Mouse (Mus musculus) ovary, postnatal 10 days (tissue): ENCODE measurements around the gene Mical3.

Source experiments
- DNase-seq: peaks from one replicate; pipeline ENCODE4 v3.0.0; 2022; ENCODE audit warnings: low spot score

The Mical3 gene

DNA sequence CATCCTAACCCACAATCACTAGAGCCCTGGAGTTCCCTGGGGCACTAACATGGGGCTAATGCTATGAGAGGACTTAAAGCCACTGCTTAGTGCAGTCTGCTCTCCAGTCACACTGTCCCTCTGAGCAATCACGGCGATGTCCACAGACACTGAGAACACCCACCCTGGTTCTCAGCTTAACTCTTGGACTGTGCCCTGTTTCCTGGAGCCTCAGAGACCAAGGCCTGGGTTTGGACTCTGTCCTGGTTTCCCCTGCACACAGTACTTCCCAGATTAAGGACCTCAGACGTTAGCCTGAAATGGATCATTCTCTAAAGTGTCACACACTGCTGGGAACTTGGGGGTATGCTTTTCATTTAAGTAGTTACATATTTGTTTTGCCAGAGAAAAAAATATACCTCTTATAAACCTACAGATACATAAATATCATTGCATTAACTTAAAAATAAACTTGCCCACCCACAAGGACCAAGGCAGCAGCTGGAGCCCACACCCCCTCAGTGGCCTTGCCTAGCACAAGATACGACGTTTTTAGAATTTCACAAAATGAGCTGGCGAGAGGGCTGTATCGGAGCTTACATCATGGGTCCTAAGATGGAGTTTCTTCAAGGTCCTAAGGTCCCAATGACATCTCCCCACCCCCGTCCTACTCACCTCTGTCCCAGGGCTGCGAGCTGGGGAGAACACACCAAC lies 170.3 kb downstream of the Mical3 start:
- no peak for DNase-seq

DNA sequence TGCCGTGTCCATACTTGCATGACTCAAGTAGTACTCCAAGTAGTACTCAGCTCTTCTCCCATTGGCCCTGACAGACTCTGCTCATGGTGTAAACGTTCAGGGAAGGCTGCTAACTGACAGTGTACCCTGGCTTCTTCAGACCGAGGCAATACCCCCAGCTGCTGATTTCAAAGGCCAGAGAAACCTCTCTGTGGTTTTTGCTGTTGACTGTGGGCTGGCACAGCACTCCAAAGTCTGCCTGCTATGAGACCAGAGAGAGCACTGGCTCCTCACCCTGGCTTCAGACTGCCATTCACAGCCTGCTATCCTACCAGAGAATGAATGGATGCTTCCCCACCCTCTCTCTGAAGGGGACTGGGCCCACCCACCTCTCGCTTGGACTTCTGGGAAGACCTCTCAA lies 173.5 kb downstream of the Mical3 start:
- DNase-seq, result no peak

DNA sequence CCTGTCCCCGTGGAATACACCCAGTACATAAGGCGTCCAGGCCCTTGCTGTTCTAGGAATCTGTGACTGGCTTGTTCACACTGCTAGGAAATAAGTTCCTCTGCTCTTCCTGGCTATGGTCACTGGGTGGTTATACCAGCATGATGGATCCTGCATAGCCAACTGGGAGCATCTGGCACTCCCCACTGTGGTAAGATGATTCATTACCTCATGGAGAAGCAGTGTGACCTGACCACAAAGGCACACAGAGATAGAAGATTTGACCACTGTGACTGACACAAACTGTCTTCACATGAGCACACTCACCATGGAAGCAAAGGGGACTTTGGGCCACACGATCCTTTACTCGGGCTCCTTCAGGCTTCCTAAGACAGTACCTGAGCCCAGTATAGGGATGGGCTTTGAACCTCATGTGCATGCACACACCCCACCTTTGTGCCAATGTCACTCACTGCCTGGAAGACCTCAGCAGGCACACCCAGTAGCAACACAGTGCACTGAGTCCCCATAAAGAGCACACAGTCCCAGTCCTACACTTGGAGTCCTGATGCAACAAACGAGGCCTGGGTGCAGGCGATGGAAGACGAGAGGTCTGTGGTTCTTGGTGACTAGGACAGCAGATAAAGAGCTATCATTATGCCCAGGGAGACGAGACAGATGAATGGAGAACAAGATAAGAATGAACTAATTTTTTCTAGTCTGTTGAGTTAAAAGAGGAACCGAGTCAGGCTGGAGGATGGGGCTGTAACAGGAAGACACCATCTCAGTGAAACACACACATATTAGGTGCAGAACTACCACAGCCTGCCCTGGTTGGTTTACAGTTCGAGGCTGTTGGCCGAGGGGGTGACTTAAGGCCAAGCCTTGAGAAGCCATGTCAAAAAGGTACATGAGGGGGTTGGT lies 174.3 kb downstream of the Mical3 start:
- no peak for DNase-seq

DNA sequence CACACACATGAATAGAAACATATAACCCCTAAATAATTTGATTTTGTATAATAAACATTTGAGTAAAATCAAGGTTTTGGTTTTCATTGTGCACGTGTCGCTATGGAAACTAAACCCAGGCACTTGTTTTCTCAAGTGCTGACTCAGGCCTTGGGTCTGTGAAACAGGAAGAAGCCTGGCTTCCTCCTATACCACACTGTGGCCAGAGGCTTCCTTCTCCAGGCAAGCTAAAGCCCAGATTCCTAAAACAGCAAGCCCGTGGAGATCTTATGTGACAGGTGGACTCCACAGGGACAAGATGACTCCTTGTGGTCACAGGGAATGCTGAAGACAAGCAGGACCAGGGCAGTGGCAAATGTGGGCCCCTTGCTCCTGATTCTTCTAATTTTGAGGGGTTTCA lies 175.6 kb downstream of the Mical3 start:
- no peak for DNase-seq

DNA sequence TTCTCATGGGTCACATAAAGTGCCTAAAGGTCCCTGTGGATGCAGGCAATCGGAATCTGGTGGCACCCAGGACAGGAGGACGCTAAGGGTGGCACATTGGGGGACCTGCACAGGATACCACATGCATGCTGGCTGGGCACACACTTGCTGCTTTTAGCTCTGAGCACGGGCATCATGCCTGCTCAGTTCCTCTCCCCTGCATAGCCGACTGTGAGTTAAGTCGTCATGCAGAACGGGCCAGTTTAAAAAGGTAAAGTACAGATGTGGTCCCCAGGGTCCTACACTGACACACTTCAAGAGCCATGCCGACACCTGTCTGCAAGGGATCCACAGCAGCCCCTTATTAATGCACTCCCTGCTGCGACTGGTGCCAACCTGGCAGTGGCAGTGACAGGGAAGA lies 176.6 kb downstream of the Mical3 start:
- DNase-seq, result no peak

DNA sequence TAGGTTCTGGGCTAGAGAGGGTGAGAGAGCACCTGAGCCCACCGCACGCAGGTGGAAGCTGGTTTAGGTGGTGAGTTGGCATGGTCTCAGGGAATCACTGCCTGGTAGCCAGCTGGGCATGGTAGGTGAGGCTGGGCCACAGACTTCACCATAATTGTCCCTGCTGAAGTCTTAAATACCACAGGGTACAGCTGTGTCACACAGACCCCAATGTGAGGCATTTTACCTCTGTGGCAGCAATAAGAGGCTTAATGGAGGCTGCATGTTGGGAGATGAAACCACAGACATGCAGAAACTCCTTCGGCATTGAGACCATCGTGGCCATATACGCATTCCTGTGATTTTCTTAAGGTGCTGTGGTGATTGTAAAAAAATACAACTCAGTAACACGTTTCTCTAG lies 178.3 kb downstream of the Mical3 start:
- no peak for DNase-seq

DNA sequence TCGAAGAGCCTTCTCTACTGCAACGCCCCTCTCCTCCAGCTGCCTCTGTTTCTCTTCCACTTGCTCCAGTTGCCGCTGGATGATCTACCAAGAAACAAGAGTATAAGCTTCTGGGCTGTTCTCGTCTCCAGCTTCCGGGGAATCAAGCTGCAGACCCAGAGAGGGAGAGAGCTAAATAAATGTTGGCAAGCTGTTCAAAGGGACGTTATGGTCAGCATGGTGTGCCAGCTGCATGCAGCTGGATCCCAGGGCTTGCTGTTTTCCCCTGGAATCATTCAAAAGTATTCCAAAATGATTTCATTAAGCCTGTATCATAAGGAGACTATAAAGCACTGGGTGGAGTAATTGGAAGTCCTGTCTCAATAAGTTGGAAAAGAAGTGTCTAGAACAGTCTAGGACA lies 179.5 kb downstream of the Mical3 start:
- no peak for DNase-seq

DNA sequence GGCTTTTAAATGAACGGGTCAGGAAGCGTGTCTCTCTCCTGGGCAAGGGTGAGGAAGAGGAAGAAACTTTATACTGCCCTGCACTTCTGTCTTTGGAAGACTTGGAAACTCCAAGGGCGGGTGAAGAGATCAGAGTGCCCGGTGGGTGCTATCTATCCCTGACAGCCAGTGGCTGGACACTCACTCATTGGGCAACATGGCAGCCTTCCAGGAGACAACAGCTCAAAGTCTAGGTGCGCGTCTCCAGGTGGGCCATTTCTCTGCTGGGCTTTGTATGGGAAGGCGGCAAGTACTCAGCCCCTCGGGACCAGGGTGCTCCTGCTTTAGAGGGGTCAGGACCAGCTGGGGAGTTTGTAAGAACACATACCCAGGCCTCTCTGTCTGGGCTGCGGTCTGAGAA lies 185.3 kb downstream of the Mical3 start:
- no peak for DNase-seq

DNA sequence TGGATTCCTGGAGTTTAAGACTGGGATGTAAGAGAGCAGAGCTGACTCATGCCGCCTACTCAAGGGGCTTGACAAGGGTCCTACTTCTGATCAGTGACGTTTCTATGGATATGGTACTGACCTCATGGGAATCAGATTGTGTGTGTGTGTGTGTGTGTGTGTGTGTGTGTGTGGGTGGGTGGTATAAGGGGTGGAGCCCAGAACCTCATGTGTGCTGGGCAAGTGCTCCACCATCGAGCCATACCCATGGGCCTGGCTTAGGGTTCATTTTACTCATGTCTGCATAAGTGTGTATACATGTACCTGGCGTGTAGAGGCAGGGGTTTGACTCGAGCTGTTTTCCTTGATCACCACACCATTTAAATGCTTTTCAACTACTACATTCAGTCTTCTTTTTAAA lies 186.8 kb downstream of the Mical3 start:
- DNase-seq, result no peak

DNA sequence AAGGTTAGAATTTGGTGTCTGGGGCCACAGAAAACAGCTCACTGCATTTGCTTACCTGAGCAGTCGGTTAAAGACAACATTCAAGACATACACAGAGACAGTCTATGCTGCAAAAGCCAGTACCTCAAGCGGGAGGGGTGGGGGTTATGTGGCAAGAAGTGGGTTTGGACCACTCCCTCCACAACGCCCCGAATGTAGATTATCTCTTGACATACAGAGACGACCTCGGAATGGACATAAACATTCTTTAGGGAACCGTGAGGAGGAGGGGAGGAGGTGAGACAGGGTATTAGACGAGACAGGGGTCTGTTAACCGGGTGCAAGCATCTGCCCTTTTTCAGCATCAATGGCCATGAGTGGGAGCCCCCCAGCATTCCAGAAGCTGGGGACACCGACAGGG lies 187.2 kb downstream of the Mical3 start:
- no peak for DNase-seq

DNA sequence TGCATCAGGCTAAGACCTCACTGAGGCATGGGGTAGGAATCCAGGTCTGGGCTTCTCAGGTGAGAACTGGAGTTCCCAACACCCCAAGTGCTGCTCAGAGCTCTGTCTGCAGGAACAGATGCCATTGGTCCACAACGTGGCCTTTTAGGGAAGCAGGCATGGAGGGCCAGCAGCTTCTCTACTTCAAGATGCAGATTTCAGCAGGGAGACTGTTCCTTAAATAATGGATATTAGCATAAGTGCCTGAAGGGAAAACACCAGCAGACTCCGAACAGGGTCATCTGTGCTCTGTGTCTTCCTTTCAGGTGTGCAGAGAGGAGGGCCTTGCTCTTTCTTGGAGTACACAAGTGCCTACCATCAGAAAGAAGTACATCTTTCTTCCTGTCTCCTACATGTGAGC lies 187.7 kb downstream of the Mical3 start:
- no peak for DNase-seq

DNA sequence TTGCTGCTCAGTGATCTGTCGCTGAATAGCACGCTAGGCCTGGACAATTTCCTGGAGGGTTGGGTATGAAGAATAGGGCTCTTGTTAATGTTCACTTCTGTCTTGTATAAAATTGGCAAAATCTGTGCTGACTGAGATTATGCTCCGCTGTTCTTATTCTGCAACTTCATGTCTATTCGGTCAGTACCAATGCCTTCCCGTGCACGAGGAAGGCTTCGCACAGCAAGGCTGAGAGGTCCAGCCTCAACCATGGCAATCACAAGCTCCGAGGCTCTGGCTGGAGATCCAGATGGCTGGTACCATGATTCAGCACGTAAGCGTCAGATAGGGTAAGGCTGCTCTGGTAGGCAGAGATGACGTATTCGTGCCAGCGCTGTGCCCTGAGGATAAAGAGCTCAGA lies 189.2 kb downstream of the Mical3 start:
- DNase-seq, result no peak

DNA sequence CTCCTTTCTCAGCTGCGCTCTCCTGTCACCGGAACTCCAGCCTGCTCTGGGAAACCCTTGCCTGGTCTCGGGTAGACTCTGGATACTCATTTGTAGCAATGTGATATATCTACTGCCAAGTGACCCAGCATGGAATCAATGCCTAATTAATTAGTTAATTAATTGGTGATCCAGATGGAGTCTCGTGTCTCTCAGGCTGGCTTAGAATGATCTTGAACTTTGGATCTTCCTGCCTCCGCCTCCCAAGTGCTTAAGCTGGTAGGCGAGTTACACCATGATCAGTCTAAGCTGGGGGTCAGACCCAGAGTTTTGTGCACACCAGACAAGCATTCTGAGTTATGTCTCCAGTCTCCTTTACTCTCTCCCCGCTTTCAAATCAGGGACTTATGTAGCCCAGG lies 189.7 kb downstream of the Mical3 start:
- DNase-seq, result no peak

DNA sequence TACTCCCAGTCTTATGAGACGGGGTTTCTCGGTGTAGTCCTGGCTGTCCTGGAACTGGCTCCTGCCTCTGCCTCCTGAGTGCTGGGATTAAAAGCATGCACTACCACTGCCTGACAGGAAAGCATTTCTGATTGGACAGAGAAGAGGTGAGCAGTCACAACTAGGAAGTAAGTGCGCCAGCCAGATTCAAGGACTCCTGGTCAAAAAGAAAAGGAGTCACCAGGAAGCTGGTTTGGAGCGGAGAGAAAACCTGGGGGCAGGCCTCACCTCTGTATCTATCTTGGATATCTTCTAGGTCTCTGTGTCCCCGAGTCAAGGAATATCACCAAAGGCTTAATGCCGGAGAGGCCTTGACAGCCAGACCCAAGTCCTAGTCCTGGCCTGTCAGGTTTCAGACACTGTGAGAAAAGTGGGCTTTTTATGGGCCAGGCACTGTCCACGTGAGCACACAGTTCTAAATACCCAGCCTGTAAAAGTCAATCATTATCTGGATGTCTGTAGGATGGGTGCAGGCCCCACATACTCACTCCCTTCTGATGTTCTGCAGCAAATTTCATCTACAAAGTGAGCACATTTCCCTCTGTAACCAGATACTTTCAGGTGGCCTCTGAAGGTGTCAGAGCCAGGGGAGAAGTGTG lies 190.2 kb downstream of the Mical3 start:
- no peak for DNase-seq

DNA sequence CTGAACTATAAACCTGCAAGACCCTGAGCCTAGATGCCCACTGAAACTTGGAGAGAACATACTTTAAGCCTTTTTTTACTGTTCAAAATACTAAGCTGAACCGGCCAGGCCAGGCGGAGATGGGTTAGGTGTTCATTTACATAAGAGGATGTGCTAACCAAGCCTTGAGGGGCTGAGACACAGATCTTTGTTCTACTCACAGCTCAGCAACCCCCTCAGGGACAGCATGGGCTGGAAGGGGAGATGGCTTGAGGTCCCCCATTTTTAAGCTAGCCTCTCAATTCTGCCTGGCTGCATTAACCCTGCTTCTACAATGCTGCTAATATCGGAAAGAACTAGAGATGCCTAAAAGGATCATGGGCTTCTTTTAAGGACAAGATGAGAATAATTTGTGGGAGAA lies 191.0 kb downstream of the Mical3 start:
- no peak for DNase-seq

DNA sequence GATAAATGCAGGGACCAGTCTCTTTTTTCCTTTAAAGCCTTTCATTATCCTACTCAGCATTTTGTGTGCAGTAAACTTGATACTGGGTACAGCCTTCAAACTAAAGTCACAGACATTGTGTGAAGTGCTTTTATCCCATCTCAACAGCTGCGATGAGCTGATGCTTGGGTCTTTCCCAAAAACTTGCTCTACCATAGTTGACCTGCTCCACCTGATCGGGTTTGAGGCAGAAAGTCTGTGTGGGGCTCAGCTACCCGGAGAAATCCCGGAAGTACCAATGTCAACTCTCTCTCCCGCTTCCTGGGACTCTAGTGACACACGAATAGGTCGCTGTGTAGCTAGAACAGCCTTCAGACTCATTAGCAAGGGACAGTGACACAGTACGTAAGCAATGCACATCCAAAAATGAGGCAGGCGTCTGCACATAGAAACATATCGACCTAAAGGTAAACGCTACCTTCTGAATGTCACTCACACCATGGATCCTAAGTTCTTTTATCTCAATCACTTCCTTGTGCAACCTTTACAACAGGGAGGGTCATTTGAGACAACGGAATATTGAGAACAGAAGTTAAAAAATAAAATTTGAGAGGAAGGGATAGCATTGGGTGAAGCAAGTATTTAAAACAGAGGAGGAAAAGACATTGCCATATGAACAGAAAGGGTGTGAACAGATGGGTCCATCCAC lies 191.9 kb downstream of the Mical3 start:
- no peak for DNase-seq

DNA sequence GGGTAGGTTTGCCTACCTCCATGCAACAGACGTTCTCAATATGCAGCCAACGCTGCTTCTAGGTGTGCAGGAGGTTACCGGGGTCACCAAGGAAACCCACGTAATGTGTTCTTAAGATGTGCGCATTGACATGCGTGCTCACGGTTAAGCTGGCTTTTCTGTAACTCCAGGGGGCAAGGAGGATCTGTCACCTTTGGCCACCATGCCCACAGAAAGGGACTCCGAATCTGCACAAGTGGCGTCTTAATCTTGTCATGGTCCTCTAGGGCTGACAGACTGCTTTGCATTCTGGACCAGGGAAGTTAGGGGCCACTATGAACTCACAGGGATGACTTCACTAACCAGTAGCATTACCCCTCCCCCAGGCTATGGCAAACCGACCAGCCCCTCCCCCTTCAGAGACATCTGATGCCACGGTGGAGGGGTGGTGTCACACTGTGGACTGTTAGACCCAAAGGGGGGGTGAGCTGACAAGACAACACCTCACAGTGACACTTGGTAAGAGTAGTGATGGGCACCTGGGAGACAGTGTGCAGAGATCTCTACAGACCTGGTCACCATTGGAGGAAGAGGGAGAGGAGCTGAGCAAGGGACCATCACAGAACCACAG lies 192.7 kb downstream of the Mical3 start:
- no peak for DNase-seq

DNA sequence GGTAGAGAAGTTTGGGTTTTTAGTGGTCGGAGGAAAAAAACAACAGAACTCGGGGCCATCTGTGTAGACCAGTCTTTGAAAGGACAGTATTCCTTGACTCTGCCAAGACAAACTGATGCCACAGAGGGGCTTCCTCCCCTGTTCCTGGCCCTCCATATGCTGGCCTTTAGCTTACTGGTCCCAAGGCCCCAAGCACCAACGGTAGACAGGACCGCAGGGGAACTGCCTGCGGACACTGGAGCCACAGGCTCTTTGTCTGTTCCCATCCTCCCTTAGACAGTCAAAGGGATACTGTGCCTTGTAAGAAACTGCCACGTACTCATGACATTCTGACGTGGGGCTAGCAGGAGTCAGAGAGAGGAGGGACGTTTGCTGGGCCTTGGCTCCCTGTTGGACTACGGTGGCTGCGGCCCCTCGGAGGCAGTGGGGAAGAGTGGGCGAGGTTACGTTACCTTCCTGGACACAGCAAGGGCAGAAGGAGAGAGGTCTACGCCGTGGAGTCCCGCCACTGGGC lies 193.6 kb downstream of the Mical3 start:
- no peak for DNase-seq

DNA sequence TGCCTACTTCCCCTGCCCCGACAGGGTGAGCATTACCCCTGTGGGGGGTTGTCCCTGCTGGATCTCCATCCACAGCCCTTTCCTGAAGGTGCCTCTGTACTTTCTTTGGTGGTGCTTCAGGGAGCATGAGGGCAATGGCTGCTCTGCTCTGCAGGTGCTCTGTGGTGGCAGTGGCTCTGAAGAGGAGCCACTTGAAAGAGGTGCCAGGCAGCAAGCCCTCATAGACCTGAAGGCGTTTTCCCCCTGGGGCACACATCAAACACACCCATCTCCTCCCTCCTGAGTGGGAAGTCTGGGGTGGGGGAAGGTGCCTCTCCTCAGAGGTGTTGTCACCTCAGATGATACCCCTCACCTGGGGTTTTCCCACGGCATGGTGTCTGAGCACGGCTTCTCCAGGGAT lies 196.6 kb downstream of the Mical3 start:
- DNase-seq, result no peak

DNA sequence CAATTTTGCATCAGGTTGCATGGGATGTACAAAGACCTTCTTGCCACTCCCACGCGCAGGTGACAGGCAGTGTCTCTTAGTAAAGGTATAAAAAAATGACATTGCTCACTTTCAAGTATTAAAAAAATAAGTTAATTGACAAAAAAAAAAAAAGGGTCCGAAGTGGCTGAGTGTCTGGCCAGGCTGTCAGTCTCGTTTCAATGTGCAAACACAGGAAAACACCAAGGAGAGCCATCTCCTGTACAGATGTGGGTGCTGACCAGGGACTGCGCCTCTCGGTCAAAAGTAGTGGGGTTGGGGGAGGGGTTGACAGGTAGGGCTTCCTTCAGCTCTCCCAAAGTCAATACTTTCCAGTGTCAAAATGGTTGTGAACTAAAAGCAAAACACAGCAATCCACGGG lies 197.1 kb downstream of the Mical3 start:
- no peak for DNase-seq

DNA sequence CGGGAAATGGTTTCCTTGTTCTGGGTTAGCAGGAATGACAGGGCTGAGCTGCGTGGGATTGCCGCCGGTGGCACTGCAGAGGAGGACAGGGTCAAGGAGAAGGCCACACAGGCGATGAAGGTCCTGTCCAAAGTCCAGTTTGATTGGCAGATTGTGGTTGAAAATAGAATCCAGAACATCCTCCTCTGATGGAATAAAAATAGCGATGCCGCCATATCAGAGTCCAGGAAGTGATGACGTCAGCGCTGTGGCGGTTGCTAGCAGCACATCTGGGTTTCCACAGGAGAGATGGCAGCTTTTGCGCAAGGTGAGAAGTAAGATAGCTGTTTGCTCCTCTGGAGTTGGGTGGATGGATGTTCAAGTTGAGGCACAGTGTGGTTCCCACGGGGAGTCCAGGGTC lies 198.2 kb downstream of the Mical3 start:
- DNase-seq, result no peak
